Mouse (Mus musculus): Measurements from ENCODE around the gene Taf3.

DNA sequence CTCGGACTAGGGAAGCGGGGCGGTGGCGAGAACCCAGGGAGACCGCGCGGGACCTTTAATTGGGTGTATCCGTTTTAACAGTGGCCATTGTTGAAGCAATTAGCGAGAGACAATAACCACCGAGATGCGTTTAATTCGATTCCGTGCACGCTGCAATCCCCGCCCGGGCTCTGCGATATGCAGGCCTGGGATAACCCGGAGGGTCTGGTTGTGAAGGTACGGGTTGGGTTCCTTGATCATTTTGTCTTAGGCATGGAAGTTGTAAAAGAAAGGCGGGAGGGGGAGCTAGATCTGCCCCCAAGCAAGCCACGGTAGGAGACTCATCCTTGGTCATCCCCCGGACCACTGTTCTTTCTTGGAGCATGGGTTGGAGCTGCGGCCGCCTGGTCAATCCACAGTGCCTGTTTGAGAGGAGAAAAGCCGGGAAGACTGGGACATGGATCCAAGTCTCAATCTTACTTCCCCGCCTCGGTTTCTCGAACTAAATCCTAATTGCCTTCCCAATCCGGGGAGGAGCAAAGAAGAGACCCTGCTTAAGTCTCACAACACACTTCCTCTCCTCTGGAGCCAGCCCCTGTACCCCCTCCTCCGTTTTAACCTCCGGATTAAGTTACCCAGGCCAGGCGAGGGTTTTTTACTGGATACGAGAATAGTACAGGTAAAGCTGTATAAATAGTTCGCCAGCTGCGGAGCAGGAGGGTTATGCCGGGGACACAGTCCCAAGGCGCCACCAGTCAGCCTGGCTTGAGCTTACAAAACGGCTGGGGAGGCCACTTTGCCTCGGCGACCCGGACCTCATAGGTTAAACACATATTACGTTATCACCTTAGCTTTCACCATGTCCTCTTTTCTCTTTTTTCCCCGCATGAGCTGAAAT lies 165.2 kb downstream of the Taf3 start:
- TF ChIP-seq EP300 (IDR thresholded peaks at IDR 0.05; ENCODE audit: low read depth) (no peak), CTCF (IDR thresholded peaks at IDR 0.05; ENCODE audit: low read depth) (no peak)
